ENCODE assay signal across 23 mouse cellular contexts in genomic region chr1:87722081-87722480, GRCm38 (mm10). TPM values are rescaled to one million over a fixed set of nuclear protein-coding genes. Genes with fewer than 3 reads are reported as not detected.
DNase-seq lines count a peak whose midpoint lies in the region; ATAC-seq lines count a peak whose summit lies in the region.
"Had no signal": no experiment of that assay in that cellular context is flagged by ENCODE, and none has a peak within 500 bp of the region (broad histone marks: within the 10 kb centered on the region; RNA-seq: fewer than 3 reads in every experiment).

No protein-coding gene starts in this region.

- H3K4me3 ChIP-seq in intestine, embryonic 15.5 days (replicated peaks): no peak overlapping the region
- H3K4me3 ChIP-seq: embryonic facial prominence, embryonic 10.5 days; embryonic facial prominence, embryonic 13.5 days; erythroblast, embryonic 14.5 days; forebrain, embryonic 12.5 days; forebrain, embryonic 15.5 days; gastrocnemius, adult 2 months; heart, adult 2 months; heart, embryonic 10.5 days; heart, embryonic 13.5 days had no signal

- H3K9ac ChIP-seq in intestine, embryonic 15.5 days: no peak overlapping the region
- H3K9ac ChIP-seq: embryonic facial prominence, embryonic 13.5 days; forebrain, embryonic 12.5 days; forebrain, embryonic 15.5 days; heart, embryonic 13.5 days; hindbrain, embryonic 14.5 days had no signal

- no peaks in the 10 kb centered on the region for H3K4me1 ChIP-seq in intestine, embryonic 15.5 days (replicated peaks)
- H3K4me1 ChIP-seq: forebrain, embryonic 15.5 days had no signal

- no peak overlapping the region for H3K4me2 ChIP-seq in intestine, embryonic 15.5 days (replicated peaks)
- H3K4me2 ChIP-seq: embryonic facial prominence, embryonic 13.5 days; forebrain, embryonic 12.5 days; forebrain, embryonic 15.5 days; heart, embryonic 13.5 days; hindbrain, embryonic 14.5 days had no signal

- intact Hi-C loops in gastrocnemius, postnatal 36 days (cut with DNase I): no loop called here

- no peaks in the 10 kb centered on the region for H3K27me3 ChIP-seq in intestine, embryonic 15.5 days (replicated peaks)
- H3K27me3 ChIP-seq: CH12.LX; forebrain, embryonic 12.5 days; forebrain, embryonic 15.5 days; heart, embryonic 13.5 days had no signal

- H3K27ac ChIP-seq in intestine, embryonic 15.5 days: no peak overlapping the region
- H3K27ac ChIP-seq: embryonic facial prominence, embryonic 10.5 days; embryonic facial prominence, embryonic 13.5 days; forebrain, embryonic 12.5 days; forebrain, embryonic 15.5 days; gastrocnemius, adult 2 months; heart, adult 2 months; heart, embryonic 10.5 days; heart, embryonic 13.5 days; hindbrain, embryonic 14.5 days; hindbrain, postnatal 0 days had no signal

- DNase-seq in right cerebral cortex, adult 18-20 months: peak; percentile 37
- DNase-seq in right cerebral cortex, postnatal 4 days: no peak
- DNase-seq in MN1 (ENCODE audit: low spot score) (peak; percentile 7), R1 (ENCODE audit: low read depth, low spot score) (peak; percentile 54)
- no peak for DNase-seq in gastrocnemius, postnatal 4 days (ENCODE audit: low spot score in 2 of 2)
- DNase-seq in gastrocnemius, postnatal 36 days: no peak
- DNase-seq: cerebellum, adult 11 months; cerebellum, adult 9-11 months had no signal

- H3K36me3 ChIP-seq in intestine, embryonic 15.5 days: no peaks in the 10 kb centered on the region
- H3K36me3 ChIP-seq: embryonic facial prominence, embryonic 10.5 days; embryonic facial prominence, embryonic 13.5 days; forebrain, embryonic 12.5 days; forebrain, embryonic 15.5 days; heart, embryonic 10.5 days; heart, embryonic 13.5 days had no signal

- no peaks in the 10 kb centered on the region for H3K9me3 ChIP-seq in intestine, embryonic 15.5 days
- H3K9me3 ChIP-seq: embryonic facial prominence, embryonic 10.5 days; forebrain, embryonic 12.5 days; forebrain, embryonic 15.5 days; G1E; heart, embryonic 10.5 days; heart, embryonic 13.5 days had no signal

- 32% methylated on average over 2 of the region's 2 CpGs for WGBS in intestine, embryonic 15.5 days

- ATAC-seq in intestine, embryonic 15.5 days: no peak
- ATAC-seq: forebrain, embryonic 15.5 days; inflammation-experienced regulatory T-cells, adult 6 months had no signal

RNA-seq across cellular contexts. Expression of gene Atg16l1, which starts 33.6 kb away (rescaled TPM):
- total RNA-seq in gastrocnemius, postnatal 4 days (2021): 10 to 100 TPM; 22.4 to 24.1 TPM
- 10 to 100 TPM; 13.8 to 16.3 TPM for total RNA-seq in gastrocnemius, postnatal 36 days (2021)
- polyA plus RNA-seq in intestine, embryonic 15.5 days (2015; fragmentation: Nextera tagmentation; extraction: Ambion mirVana): 25.4 and 26.6 TPM in 2 replicates

Comparison
In these comparisons a context has a peak if more than half of its experiments do, and no peak if none do; other contexts are left out.
1. DNase-seq: peak in right cerebral cortex, adult 18-20 months (single experiment), MN1 (single experiment) and R1 (single experiment); none in right cerebral cortex, postnatal 4 days (single experiment), gastrocnemius, postnatal 4 days (0 of 2) and gastrocnemius, postnatal 36 days (0 of 2).